Mouse (Mus musculus): ENCODE data around the gene Tln1. TPM values are rescaled to one million over a fixed set of nuclear protein-coding genes. Genes with fewer than 3 reads are reported as not detected.
"Not testable (repeated sequence)": the region's sequence is repeated elsewhere in the genome, so short reads cannot be mapped to it uniquely, and the experiment has no call there.

Tln1 gene
- polyA plus RNA-seq, 1 experiment from 2014 or later = 64.6 TPM

GRCm38 (mm10) chr4:43558631-43559356 lies 3.7 kb downstream of the Tln1 start:
- H3K4me1 ChIP-seq = peaks cover 44% of the 10 kb centered on the region
- no peak for ATAC-seq (ENCODE audit: low FRiP score, low read depth)
- H3K27me3 ChIP-seq = no peaks in the 10 kb centered on the region
- H3K36me3 ChIP-seq = peaks cover 30% of the 10 kb centered on the region
- 42% methylated on average over 13 of the region's 13 CpGs for WGBS
- peak overlapping the region; percentile 43 for H3K9ac ChIP-seq (replicated peaks)
- H3K9me3 ChIP-seq = no peaks in the 10 kb centered on the region
- H3K27ac ChIP-seq (replicated peaks) = no peak overlapping the region
- H3K4me2 ChIP-seq (replicated peaks) = peak overlapping the region; percentile 6; the same call in 1 of the 2 replicates
- no peak overlapping the region for H3K4me3 ChIP-seq

- Histone ChIP-seq H3K36me3 (peaks cover 37% of the 10 kb centered on the region), H3K4me3 (no peak overlapping the region), H3K9me3 (no peaks in the 10 kb centered on the region), H3K9ac (replicated peaks) (no peak overlapping the region), H3K27ac (replicated peaks) (no peak overlapping the region), H3K4me2 (replicated peaks) (peak overlapping the region; percentile 6; the same call in 1 of the 2 replicates), H3K27me3 (no peaks in the 10 kb centered on the region), H3K4me1 (peaks cover 38% of the 10 kb centered on the region)
- ATAC-seq (ENCODE audit: low FRiP score, low read depth) = no peak
- WGBS = 62% methylated on average over 5 of the region's 5 CpGs
Measured at GRCm38 (mm10) chr4:43558028-43558630, 4.4 kb downstream of the Tln1 start.

DNA sequence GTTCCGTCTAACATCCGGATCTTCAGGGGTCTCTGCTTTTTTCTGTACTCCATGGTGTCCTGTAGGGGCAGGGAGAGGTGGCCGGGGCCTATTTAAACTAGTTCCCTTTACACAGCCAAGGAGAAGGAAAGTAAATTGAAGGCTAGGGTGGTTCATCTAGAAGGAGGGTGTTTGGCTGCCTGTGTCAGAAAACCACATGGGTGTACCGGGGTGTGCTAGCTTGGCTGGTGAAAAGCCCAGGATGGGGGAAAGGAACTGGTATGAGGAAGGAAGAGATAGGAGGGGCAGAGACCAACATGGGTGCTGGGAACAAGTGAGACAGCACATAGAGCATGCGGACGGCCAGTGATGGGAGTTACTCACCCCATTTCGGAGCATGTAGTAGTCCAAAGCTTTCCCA lies 6.6 kb downstream of the Tln1 start:
- H3K4me2 ChIP-seq (replicated peaks) = no peak overlapping the region
- H3K9ac ChIP-seq (replicated peaks) = no peak overlapping the region
- H3K36me3 ChIP-seq = peaks cover 59% of the 10 kb centered on the region
- no peak overlapping the region for H3K27ac ChIP-seq (replicated peaks)
- 97% methylated on average over 7 of the region's 7 CpGs for WGBS
- H3K4me1 ChIP-seq = peaks cover 28% of the 10 kb centered on the region
- H3K9me3 ChIP-seq = no peaks in the 10 kb centered on the region
- H3K27me3 ChIP-seq = no peaks in the 10 kb centered on the region
- no peak for ATAC-seq (ENCODE audit: low FRiP score, low read depth)
- H3K4me3 ChIP-seq = no peak overlapping the region

- Histone ChIP-seq H3K4me1 (peaks cover 9% of the 10 kb centered on the region), H3K4me3 (no peak overlapping the region), H3K9me3 (no peaks in the 10 kb centered on the region), H3K27ac (replicated peaks) (no peak overlapping the region), H3K4me2 (replicated peaks) (no peak overlapping the region), H3K36me3 (peaks cover 79% of the 10 kb centered on the region), H3K27me3 (no peaks in the 10 kb centered on the region), H3K9ac (replicated peaks) (no peak overlapping the region)
- no peak for ATAC-seq (ENCODE audit: low FRiP score, low read depth)
Measured at GRCm38 (mm10) chr4:43553891-43554290, 8.6 kb downstream of the Tln1 start.

DNA sequence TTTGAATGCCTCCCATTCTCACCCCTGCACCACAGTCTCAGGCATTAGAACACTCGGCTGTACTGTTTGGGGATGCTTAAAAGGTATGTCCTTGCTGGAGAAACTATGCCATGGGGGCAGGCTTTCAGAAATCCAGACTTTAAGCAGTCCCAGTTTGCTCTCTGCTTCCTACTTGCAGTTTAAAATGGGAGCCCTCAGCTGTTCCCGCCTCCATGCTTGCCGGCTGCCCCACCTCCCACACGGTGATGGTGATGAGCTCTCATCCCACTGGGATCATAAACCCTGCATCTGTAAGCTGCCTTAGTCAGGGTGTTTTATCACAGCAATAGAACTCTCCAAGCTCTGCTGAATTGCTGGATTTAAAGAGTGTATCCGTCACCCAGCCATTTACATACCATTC lies 10.1 kb downstream of the Tln1 start:
- Histone ChIP-seq H3K27ac (replicated peaks) (no peak overlapping the region), H3K4me1 (no peaks in the 10 kb centered on the region), H3K27me3 (no peaks in the 10 kb centered on the region), H3K36me3 (peaks cover 94% of the 10 kb centered on the region), H3K9ac (replicated peaks) (no peak overlapping the region), H3K9me3 (no peaks in the 10 kb centered on the region), H3K4me3 (no peak overlapping the region), H3K4me2 (replicated peaks) (no peak overlapping the region)
- no peak for ATAC-seq (ENCODE audit: low FRiP score, low read depth)
- WGBS = 95% methylated on average over 5 of the region's 5 CpGs

- ATAC-seq (ENCODE audit: low FRiP score, low read depth); H3K9me3 ChIP-seq: not testable (repeated sequence)
- peaks cover 99% of the 10 kb centered on the region for H3K36me3 ChIP-seq
Measured at GRCm38 (mm10) chr4:43551854-43552253, 10.6 kb downstream of the Tln1 start.

DNA sequence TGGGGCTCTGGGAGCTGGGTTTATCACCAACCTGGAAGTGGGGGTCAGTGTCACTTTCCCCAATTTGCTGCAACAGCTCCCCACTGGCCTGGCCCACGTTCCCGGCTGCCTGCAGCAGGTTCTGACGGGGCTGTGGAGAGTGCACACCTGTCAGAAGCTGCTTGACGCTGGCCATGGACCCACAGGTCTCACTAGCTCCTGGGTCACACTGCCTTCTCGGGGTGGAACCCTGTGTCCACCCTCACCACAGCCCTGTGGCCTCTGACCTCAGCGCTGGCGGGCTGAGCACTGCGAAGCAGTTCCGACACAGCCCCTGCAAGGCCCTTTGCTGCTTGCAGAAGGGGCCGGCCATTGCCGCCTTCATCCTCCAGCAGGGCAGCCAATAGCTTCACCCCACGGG lies 13.4 kb downstream of the Tln1 start:
- no peaks in the 10 kb centered on the region for H3K9me3 ChIP-seq
- 92% methylated on average over 12 of the region's 12 CpGs for WGBS
- ATAC-seq (ENCODE audit: low FRiP score, low read depth) = no peak

More at GRCm38 (mm10) chr4:43551854-43552253, 10.6 kb downstream of the Tln1 start:
- H3K4me3 ChIP-seq; H3K4me1 ChIP-seq; H3K9ac ChIP-seq (replicated peaks); H3K27ac ChIP-seq (replicated peaks); H3K27me3 ChIP-seq; H3K4me2 ChIP-seq (replicated peaks): not testable (repeated sequence)
- WGBS = 86% methylated on average over 6 of the region's 6 CpGs

DNA sequence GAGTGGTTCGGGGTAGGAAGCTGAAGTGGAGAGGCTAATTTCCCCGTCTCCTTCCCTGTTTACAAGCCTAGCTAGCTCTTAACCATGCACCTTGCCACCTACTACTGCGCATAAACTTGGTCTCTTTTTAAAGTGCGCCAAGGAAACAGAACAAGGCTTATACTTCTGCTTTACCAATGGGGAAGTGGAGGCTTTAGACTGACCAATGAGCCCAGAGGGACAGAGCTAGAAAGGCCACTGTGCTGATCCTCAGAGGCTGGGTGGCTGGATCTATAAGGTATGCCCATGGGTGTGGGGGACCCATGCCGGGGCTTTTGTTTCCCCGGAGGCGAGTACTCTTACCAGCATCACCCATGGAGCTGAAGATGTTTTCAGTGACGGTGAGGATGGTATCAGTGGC lies 15.3 kb downstream of the Tln1 start:
- ATAC-seq (ENCODE audit: low FRiP score, low read depth) = no peak
- H3K27me3 ChIP-seq = no peaks in the 10 kb centered on the region
- no peak overlapping the region for H3K4me3 ChIP-seq
- H3K4me2 ChIP-seq (replicated peaks) = no peak overlapping the region
- H3K36me3 ChIP-seq = peaks cover 100% of the 10 kb centered on the region
- no peaks in the 10 kb centered on the region for H3K9me3 ChIP-seq
- 97% methylated on average over 8 of the region's 8 CpGs for WGBS
- H3K4me1 ChIP-seq = no peaks in the 10 kb centered on the region
- no peak overlapping the region for H3K27ac ChIP-seq (replicated peaks)
- no peak overlapping the region for H3K9ac ChIP-seq (replicated peaks)

More for the DNA sequence above, 13.4 kb downstream of the Tln1 start:
- Histone ChIP-seq H3K4me2 (replicated peaks) (no peak overlapping the region), H3K36me3 (peaks cover 100% of the 10 kb centered on the region), H3K4me1 (no peaks in the 10 kb centered on the region), H3K9ac (replicated peaks) (no peak overlapping the region), H3K27me3 (no peaks in the 10 kb centered on the region), H3K4me3 (no peak overlapping the region), H3K27ac (replicated peaks) (no peak overlapping the region)

GRCm38 (mm10) chr4:43546375-43547047 lies 16.0 kb downstream of the Tln1 start:
- Histone ChIP-seq H3K27ac (replicated peaks) (no peak overlapping the region), H3K9me3 (no peaks in the 10 kb centered on the region), H3K9ac (replicated peaks) (no peak overlapping the region), H3K36me3 (peaks cover 100% of the 10 kb centered on the region), H3K4me1 (no peaks in the 10 kb centered on the region), H3K27me3 (no peaks in the 10 kb centered on the region), H3K4me2 (replicated peaks) (no peak overlapping the region), H3K4me3 (no peak overlapping the region)
- ATAC-seq (ENCODE audit: low FRiP score, low read depth) = no peak
- WGBS = 94% methylated on average over 12 of the region's 12 CpGs

GRCm38 (mm10) chr4:43542044-43542443 lies 20.4 kb downstream of the Tln1 start:
- Histone ChIP-seq H3K4me1 (no peaks in the 10 kb centered on the region), H3K36me3 (peaks cover 99% of the 10 kb centered on the region), H3K9ac (replicated peaks) (no peak overlapping the region), H3K27me3 (no peaks in the 10 kb centered on the region), H3K4me2 (replicated peaks) (no peak overlapping the region), H3K4me3 (no peak overlapping the region), H3K27ac (replicated peaks) (no peak overlapping the region), H3K9me3 (no peaks in the 10 kb centered on the region)
- WGBS = 82% methylated on average over 3 of the region's 3 CpGs
- ATAC-seq (ENCODE audit: low FRiP score, low read depth) = no peak

DNA sequence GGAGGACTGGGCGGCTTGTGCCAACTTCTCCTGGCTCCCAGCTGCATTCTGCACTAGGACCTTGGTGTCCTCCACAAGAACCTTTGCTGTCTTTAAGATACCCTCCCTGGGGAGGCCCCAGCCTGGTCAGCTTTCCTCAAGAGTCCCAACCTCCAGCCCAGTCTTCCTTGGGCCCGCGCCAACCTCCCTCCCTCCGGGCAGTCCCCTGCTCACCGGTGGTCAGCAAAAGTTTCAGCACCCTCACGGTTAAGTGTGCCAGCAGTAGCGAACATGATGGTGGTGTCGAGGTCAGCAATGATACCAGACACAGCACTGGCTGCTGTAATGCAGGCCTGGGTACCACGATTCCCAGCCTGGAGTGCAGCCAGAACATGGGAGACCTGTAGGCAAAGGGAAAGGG lies 26.5 kb downstream of the Tln1 start:
- no peak overlapping the region for H3K4me2 ChIP-seq (replicated peaks)
- no peaks in the 10 kb centered on the region for H3K27me3 ChIP-seq
- WGBS = 94% methylated on average over 9 of the region's 9 CpGs
- no peaks in the 10 kb centered on the region for H3K4me1 ChIP-seq
- peaks cover 98% of the 10 kb centered on the region for H3K36me3 ChIP-seq
- H3K27ac ChIP-seq (replicated peaks) = no peak overlapping the region
- no peak for ATAC-seq (ENCODE audit: low FRiP score, low read depth)
- H3K9ac ChIP-seq (replicated peaks) = no peak overlapping the region
- H3K4me3 ChIP-seq = no peak overlapping the region
- no peaks in the 10 kb centered on the region for H3K9me3 ChIP-seq

GRCm38 (mm10) chr4:43535628-43536027 lies 26.9 kb downstream of the Tln1 start:
- no peak for ATAC-seq (ENCODE audit: low FRiP score, low read depth)
- Histone ChIP-seq H3K27me3 (no peaks in the 10 kb centered on the region), H3K9ac (replicated peaks) (no peak overlapping the region), H3K27ac (replicated peaks) (no peak overlapping the region), H3K4me3 (no peak overlapping the region), H3K4me1 (no peaks in the 10 kb centered on the region), H3K36me3 (peaks cover 96% of the 10 kb centered on the region), H3K9me3 (no peaks in the 10 kb centered on the region), H3K4me2 (replicated peaks) (no peak overlapping the region)
- 96% methylated on average over 8 of the region's 8 CpGs for WGBS

Measured in midbrain, embryonic 12.5 days (tissue).